Mouse (Mus musculus) frontal cortex, adult 2 months (tissue): ENCODE measurements at regions not wholly inside any gene's neighbourhood (a gene's known extent, or its start where the extent isn't known, plus 50 kb on each side); places are given as distances from the start of the nearest gene placed in this dataset.
"Not testable (repeated sequence)": the region's sequence is repeated elsewhere in the genome, so short reads cannot be mapped to it uniquely, and the experiment has no call there.

Experiments
- DNase-seq, 2 experiments: peaks; one replicate each; pipeline ENCODE4 v3.0.0; 2022; ENCODE audit warnings: low spot score in 1 of 2; ENCODE audit errors: extremely low spot score in 1 of 2

GRCm38 (mm10) chr10:45852688-45853087 is 275.1 kb downstream of the Hace1 start:
- no peak for DNase-seq

- DNase-seq = no peak
Observed at GRCm38 (mm10) chr10:45855514-45855913, 277.9 kb downstream of the Hace1 start.

GRCm38 (mm10) chr10:45859137-45859536 is 281.5 kb downstream of the Hace1 start:
- no peak for DNase-seq

- DNase-seq = no peak
Observed at GRCm38 (mm10) chr10:45859909-45860308, 282.3 kb downstream of the Hace1 start.

GRCm38 (mm10) chr10:45860696-45861095 is 283.1 kb downstream of the Hace1 start:
- DNase-seq = no peak

- no peak for DNase-seq
Observed at GRCm38 (mm10) chr10:45865793-45866192, 288.2 kb downstream of the Hace1 start.

- no peak for DNase-seq
Observed at GRCm38 (mm10) chr10:45866860-45867259, 289.2 kb downstream of the Hace1 start.

- peak in 1 of 2 experiments; percentile 17 for DNase-seq
Observed at GRCm38 (mm10) chr10:45871028-45871427, 293.4 kb downstream of the Hace1 start.

GRCm38 (mm10) chr10:45872007-45872890 is 294.6 kb downstream of the Hace1 start:
- DNase-seq = no peak

- DNase-seq = no peak
Observed at GRCm38 (mm10) chr10:45873805-45874780, 296.5 kb downstream of the Hace1 start.

- DNase-seq = not testable (repeated sequence)
Observed at GRCm38 (mm10) chr10:45875287-45875686, 297.7 kb downstream of the Hace1 start.

GRCm38 (mm10) chr10:45883745-45884144 is 306.1 kb downstream of the Hace1 start:
- no peak for DNase-seq

GRCm38 (mm10) chr10:45886636-45887035 is 309.0 kb downstream of the Hace1 start:
- DNase-seq = no peak

- DNase-seq = peak; percentile 11 to 63
Observed at GRCm38 (mm10) chr10:45888835-45889234, 311.2 kb downstream of the Hace1 start.

- DNase-seq = peak in 1 of 2 experiments; percentile 33
Observed at GRCm38 (mm10) chr10:45889381-45889951, 311.8 kb downstream of the Hace1 start.

- no peak for DNase-seq
Observed at GRCm38 (mm10) chr10:45890088-45890626, 312.5 kb downstream of the Hace1 start.

- no peak for DNase-seq
Observed at GRCm38 (mm10) chr10:45892464-45892863, 314.8 kb downstream of the Hace1 start.

GRCm38 (mm10) chr10:45893894-45894831 is 316.5 kb downstream of the Hace1 start:
- no peak for DNase-seq

GRCm38 (mm10) chr10:45916928-45917327 is 339.3 kb downstream of the Hace1 start:
- DNase-seq = peak in 1 of 2 experiments; percentile 59
